Mouse (Mus musculus): Measurements from ENCODE around the gene Unc45b. TPM values are rescaled to one million over a fixed set of nuclear protein-coding genes. Genes with fewer than 3 reads are reported as not detected.

Unc45b gene
- polyA plus RNA-seq, 1 experiment = 99.6 TPM

GRCm38 (mm10) chr11:82951865-82952611 is 41.7 kb downstream of the Unc45b start:
- Histone ChIP-seq H3K4me3 (no peak overlapping the region), H3K79me2 (ENCODE audit: control insufficient read depth, insufficient read depth) (no peaks in the 10 kb centered on the region), H3K36me3 (ENCODE audit: control insufficient read depth, insufficient read depth) (no peaks in the 10 kb centered on the region), H3K4me2 (ENCODE audit: low read depth) (no peak overlapping the region), H3K27me3 (ENCODE audit: control insufficient read depth, insufficient read depth, insufficient read length) (no peaks in the 10 kb centered on the region), H3ac (ENCODE audit: control insufficient read depth, insufficient read length) (no peak overlapping the region)
- no peak for TF ChIP-seq TCF12 (IDR thresholded peaks at IDR 0.05; ENCODE audit: insufficient read depth, poor library complexity, severe bottlenecking)

DNA sequence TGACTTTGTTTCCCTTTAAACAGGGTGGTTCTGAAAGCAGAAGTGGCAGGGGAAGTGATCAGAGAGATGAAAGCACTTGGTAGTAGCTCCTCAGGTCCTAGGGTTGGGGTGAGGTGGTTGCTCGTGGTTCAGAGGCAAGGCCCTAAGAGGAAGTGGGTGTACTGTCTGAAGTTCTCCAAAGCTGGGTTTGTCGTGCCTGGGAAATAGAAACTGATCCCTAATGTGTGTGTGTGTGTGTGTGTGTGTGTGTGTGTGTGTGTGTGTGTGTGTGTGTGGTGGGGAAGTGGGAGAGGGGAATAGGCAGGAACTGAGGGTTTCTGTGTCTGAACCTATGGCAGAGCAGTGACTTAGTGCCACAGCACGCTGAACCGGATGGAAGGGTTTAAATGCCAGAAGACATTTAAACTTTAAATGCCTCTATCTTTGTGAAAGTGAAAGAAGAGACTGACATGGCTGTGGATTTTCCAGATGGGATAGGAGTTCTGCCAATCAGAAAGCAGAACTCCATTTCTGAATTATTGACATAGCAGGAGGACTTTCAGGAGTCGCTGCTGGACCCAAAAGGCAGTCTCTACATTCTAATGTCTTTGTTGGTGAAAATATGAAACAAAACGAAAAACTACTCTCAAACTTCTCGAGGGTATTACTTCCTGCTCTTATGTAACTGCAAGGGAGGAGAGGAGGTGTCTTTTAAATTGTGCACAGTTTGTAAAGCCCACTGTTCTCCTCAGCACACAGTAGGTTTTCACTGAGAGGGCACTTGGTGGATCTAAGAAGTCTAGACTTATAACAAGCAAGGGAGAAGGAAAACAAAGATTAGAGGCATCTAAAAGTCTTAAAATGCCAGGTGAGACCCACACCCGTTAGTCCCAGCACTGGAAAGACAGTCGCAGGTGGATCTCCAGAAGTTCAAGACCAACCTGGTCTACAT is 42.5 kb downstream of the Unc45b start:
- no peak overlapping the region for H3K4me3 ChIP-seq
- no peak overlapping the region for H3K4me2 ChIP-seq (ENCODE audit: low read depth)
- H3K79me2 ChIP-seq (ENCODE audit: control insufficient read depth, insufficient read depth) = no peaks in the 10 kb centered on the region
- no peak for TF ChIP-seq TCF3 (IDR thresholded peaks at IDR 0.05; ENCODE audit: insufficient read length, low read depth)
- TF ChIP-seq E2F4 (IDR thresholded peaks at IDR 0.05; ENCODE audit: insufficient read depth) = no peak
- TF ChIP-seq POLR2AphosphoS2 (IDR thresholded peaks at IDR 0.05; ENCODE audit: insufficient read length, low read depth) = no peak
- no peak for TF ChIP-seq CEBPB (IDR thresholded peaks at IDR 0.05; ENCODE audit: insufficient read depth, poor library complexity, severe bottlenecking)
- no peak for TF ChIP-seq USF1 (IDR thresholded peaks at IDR 0.05; ENCODE audit: low read depth)
- TF ChIP-seq MYOD1 (IDR thresholded peaks at IDR 0.05; ENCODE audit: control insufficient read depth in 1 of 3, insufficient read length in 2 of 3, low read depth in 2 of 3) = no peak
- TF ChIP-seq POLR2A (IDR thresholded peaks at IDR 0.05; ENCODE audit: insufficient read length, low read depth) = no peak
- no peak for TF ChIP-seq MYOG (IDR thresholded peaks at IDR 0.05; ENCODE audit: control insufficient read depth in 1 of 3, insufficient read depth in 1 of 3, insufficient read length in 2 of 3, low read depth in 2 of 3)
- no peak for TF ChIP-seq SRF (IDR thresholded peaks at IDR 0.05; ENCODE audit: control insufficient read depth, insufficient read length, low read depth)
- no peak for TF ChIP-seq REST (IDR thresholded peaks at IDR 0.05; ENCODE audit: insufficient read depth, insufficient read length)
- no peak for TF ChIP-seq MAX (IDR thresholded peaks at IDR 0.05; ENCODE audit: low read depth)
- no peak for TF ChIP-seq TCF12 (IDR thresholded peaks at IDR 0.05; ENCODE audit: insufficient read depth, poor library complexity, severe bottlenecking)
- H3K27me3 ChIP-seq (ENCODE audit: control insufficient read depth, insufficient read depth, insufficient read length) = no peaks in the 10 kb centered on the region
- no peaks in the 10 kb centered on the region for H3K36me3 ChIP-seq (ENCODE audit: control insufficient read depth, insufficient read depth)
- no peak overlapping the region for H3ac ChIP-seq (ENCODE audit: control insufficient read depth, insufficient read length)

DNA sequence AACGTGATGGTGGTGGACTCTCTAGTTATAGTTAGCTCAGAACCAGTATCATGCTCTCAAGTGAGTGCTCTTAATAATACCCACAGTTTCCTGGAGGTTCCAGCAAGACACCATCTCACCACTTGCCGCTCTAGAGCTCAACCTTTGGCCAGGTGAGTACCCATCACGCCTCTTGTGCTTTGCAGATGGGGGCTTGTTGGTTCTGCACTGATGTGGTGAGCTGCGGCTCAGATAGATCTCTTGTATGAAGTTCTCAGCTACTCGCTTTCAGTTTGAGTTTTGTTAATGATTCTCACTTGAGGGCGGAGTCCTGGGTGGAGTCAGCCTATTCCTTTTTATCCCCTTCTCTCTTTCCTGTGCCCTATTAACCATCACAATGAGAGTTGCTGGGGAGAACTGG is 44.3 kb downstream of the Unc45b start:
- H3K27me3 ChIP-seq (ENCODE audit: control insufficient read depth, insufficient read depth, insufficient read length) = no peaks in the 10 kb centered on the region
- TF ChIP-seq POLR2AphosphoS2 (IDR thresholded peaks at IDR 0.05; ENCODE audit: insufficient read length, low read depth) (no peak), USF1 (IDR thresholded peaks at IDR 0.05; ENCODE audit: low read depth) (no peak), MYOG (IDR thresholded peaks at IDR 0.05; ENCODE audit: control insufficient read depth in 1 of 3, insufficient read depth in 1 of 3, insufficient read length in 2 of 3, low read depth in 2 of 3) (no peak), MAX (IDR thresholded peaks at IDR 0.05; ENCODE audit: low read depth) (no peak), SRF (IDR thresholded peaks at IDR 0.05; ENCODE audit: control insufficient read depth, insufficient read length, low read depth) (no peak), TCF3 (IDR thresholded peaks at IDR 0.05; ENCODE audit: insufficient read length, low read depth) (no peak), E2F4 (IDR thresholded peaks at IDR 0.05; ENCODE audit: insufficient read depth) (no peak), POLR2A (IDR thresholded peaks at IDR 0.05; ENCODE audit: insufficient read length, low read depth) (no peak), CEBPB (IDR thresholded peaks at IDR 0.05; ENCODE audit: insufficient read depth, poor library complexity, severe bottlenecking) (no peak), TCF12 (IDR thresholded peaks at IDR 0.05; ENCODE audit: insufficient read depth, poor library complexity, severe bottlenecking) (no peak), MYOD1 (IDR thresholded peaks at IDR 0.05; ENCODE audit: control insufficient read depth in 1 of 3, insufficient read length in 2 of 3, low read depth in 2 of 3) (no peak), REST (IDR thresholded peaks at IDR 0.05; ENCODE audit: insufficient read depth, insufficient read length) (no peak)
- H3K4me2 ChIP-seq (ENCODE audit: low read depth) = no peak overlapping the region
- H3ac ChIP-seq (ENCODE audit: control insufficient read depth, insufficient read length) = no peak overlapping the region
- no peak overlapping the region for H3K4me3 ChIP-seq
- no peaks in the 10 kb centered on the region for H3K79me2 ChIP-seq (ENCODE audit: control insufficient read depth, insufficient read depth)
- no peaks in the 10 kb centered on the region for H3K36me3 ChIP-seq (ENCODE audit: control insufficient read depth, insufficient read depth)

GRCm38 (mm10) chr11:82956925-82957324 is 46.6 kb downstream of the Unc45b start:
- no peak overlapping the region for H3K4me2 ChIP-seq (ENCODE audit: low read depth)
- no peak for TF ChIP-seq REST (IDR thresholded peaks at IDR 0.05; ENCODE audit: insufficient read depth, insufficient read length)
- TF ChIP-seq TCF3 (IDR thresholded peaks at IDR 0.05; ENCODE audit: insufficient read length, low read depth) = no peak
- no peaks in the 10 kb centered on the region for H3K79me2 ChIP-seq (ENCODE audit: control insufficient read depth, insufficient read depth)
- H3K4me3 ChIP-seq = no peak overlapping the region
- H3K36me3 ChIP-seq (ENCODE audit: control insufficient read depth, insufficient read depth) = no peaks in the 10 kb centered on the region
- no peak overlapping the region for H3ac ChIP-seq (ENCODE audit: control insufficient read depth, insufficient read length)
- no peaks in the 10 kb centered on the region for H3K27me3 ChIP-seq (ENCODE audit: control insufficient read depth, insufficient read depth, insufficient read length)

GRCm38 (mm10) chr11:82959613-82960012 is 49.3 kb downstream of the Unc45b start:
- H3K4me2 ChIP-seq (ENCODE audit: low read depth) = no peak overlapping the region
- no peak for TF ChIP-seq MAX (IDR thresholded peaks at IDR 0.05; ENCODE audit: low read depth)
- TF ChIP-seq TCF3 (IDR thresholded peaks at IDR 0.05; ENCODE audit: insufficient read length, low read depth) = no peak
- no peak for TF ChIP-seq E2F4 (IDR thresholded peaks at IDR 0.05; ENCODE audit: insufficient read depth)
- no peak for TF ChIP-seq CEBPB (IDR thresholded peaks at IDR 0.05; ENCODE audit: insufficient read depth, poor library complexity, severe bottlenecking)
- no peak for TF ChIP-seq USF1 (IDR thresholded peaks at IDR 0.05; ENCODE audit: low read depth)
- no peak for TF ChIP-seq MYOD1 (IDR thresholded peaks at IDR 0.05; ENCODE audit: control insufficient read depth in 1 of 3, insufficient read length in 2 of 3, low read depth in 2 of 3)
- TF ChIP-seq REST (IDR thresholded peaks at IDR 0.05; ENCODE audit: insufficient read depth, insufficient read length) = no peak
- TF ChIP-seq POLR2AphosphoS2 (IDR thresholded peaks at IDR 0.05; ENCODE audit: insufficient read length, low read depth) = no peak
- TF ChIP-seq POLR2A (IDR thresholded peaks at IDR 0.05; ENCODE audit: insufficient read length, low read depth) = no peak
- TF ChIP-seq MYOG (IDR thresholded peaks at IDR 0.05; ENCODE audit: control insufficient read depth in 1 of 3, insufficient read depth in 1 of 3, insufficient read length in 2 of 3, low read depth in 2 of 3) = no peak
- no peak for TF ChIP-seq SRF (IDR thresholded peaks at IDR 0.05; ENCODE audit: control insufficient read depth, insufficient read length, low read depth)
- no peak for TF ChIP-seq TCF12 (IDR thresholded peaks at IDR 0.05; ENCODE audit: insufficient read depth, poor library complexity, severe bottlenecking)
- no peak overlapping the region for H3ac ChIP-seq (ENCODE audit: control insufficient read depth, insufficient read length)
- H3K36me3 ChIP-seq (ENCODE audit: control insufficient read depth, insufficient read depth) = no peaks in the 10 kb centered on the region
- H3K79me2 ChIP-seq (ENCODE audit: control insufficient read depth, insufficient read depth) = no peaks in the 10 kb centered on the region
- H3K27me3 ChIP-seq (ENCODE audit: control insufficient read depth, insufficient read depth, insufficient read length) = no peaks in the 10 kb centered on the region
- no peak overlapping the region for H3K4me3 ChIP-seq

Measured in myocyte (in vitro differentiated cells).